Mouse (Mus musculus): ENCODE data around the gene Mgat4e.

The Mgat4e gene

DNA sequence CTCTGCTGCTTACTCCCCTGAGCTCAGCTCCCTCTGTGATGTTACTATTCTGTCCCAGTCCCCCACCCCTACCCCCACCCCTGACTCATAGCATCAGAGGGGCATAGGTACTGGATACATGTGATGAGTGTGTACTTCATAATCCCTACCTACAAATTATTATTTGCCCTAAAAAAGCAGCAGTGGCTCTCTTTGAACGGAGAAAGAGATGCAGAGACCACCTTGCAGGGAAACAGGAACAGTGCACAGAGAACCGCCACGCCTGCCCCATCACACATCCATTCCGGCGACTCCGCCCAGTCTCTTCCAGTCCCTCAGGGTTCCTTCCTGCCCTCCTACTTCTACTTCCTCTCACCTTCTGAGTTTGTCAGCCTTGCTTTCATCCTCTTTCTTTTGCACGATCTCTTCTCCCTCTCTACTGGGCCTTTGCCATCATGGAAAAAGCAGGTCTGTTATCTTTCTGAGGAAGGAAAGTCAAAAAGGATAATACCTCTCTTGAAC is at the start of gene Mgat4e:
Mgat4e (minus strand) TSS at position 51 of the 501 bp plus-strand sequence.
- no peak for DNase-seq (ENCODE audit: low read depth in 1 of 2, low spot score in 2 of 2)

GRCm38 (mm10) chr1:134597339-134598054 is 48.0 kb upstream of the Mgat4e start:
- no peak for DNase-seq (ENCODE audit: low read depth in 1 of 2, low spot score in 2 of 2)

DNA sequence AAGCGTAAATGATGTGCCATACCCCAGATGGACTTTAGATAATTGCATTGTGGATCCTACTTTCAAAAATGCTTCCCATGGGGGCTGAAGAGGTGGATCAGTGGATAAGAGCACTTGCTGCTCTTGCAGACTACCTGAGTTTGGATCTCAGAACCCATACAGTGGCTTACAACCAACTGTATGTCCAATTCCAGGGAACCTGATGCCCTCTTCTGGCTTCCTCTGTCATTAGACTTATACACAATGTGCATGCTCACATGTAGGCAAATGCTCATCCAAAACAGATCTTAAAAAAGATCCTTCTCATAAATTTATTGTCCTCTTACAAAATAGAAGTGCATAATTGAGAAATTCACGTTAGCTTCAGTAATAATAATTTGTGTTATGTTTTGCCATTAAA is 42.3 kb upstream of the Mgat4e start:
- no peak for DNase-seq (ENCODE audit: low read depth in 1 of 2, low spot score in 2 of 2)

DNA sequence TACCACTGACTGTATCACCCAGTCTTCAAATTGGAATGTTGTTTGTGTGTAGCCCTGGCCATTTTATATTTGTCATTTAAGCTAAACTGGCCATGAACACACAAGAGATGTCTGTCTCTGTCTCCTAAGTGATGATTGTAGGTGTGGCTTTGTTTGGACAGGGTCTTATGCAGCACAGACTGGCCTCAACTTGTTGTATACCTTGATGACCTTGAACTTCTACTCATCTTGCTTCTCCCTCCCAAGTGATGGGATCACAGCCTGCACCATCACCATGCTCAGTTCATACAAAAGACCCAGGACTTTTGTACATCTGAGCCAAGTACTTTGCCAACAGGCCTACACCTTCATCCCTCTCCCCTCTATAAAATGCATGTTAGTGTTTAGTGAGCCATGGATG is 40.2 kb upstream of the Mgat4e start:
- no peak for DNase-seq (ENCODE audit: low read depth in 1 of 2, low spot score in 2 of 2)

- no peak for DNase-seq (ENCODE audit: low read depth in 1 of 2, low spot score in 2 of 2)
These were observed 34.1 kb upstream of the Mgat4e start for GRCm38 (mm10) chr1:134583560-134583959.

DNA sequence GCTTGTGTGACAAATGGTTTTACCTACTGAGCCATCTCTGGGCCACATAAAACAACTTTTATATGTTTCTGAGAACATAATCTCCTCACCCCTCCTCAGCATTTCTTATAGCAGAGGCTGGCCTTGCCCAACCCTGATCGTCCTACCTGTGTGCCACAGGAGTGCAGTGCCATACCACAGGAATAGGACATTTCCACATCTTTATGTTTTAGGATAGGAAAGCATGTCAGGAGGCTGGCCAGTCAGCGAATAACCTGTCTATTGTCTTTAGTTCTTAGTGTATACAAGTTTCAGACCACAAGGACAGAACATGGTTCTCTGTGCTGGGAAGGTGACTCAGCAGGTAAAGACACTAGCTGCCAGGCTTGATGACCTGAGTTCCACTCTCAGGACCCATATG is 31.3 kb upstream of the Mgat4e start:
- DNase-seq (ENCODE audit: low read depth in 1 of 2, low spot score in 2 of 2) = no peak

DNA sequence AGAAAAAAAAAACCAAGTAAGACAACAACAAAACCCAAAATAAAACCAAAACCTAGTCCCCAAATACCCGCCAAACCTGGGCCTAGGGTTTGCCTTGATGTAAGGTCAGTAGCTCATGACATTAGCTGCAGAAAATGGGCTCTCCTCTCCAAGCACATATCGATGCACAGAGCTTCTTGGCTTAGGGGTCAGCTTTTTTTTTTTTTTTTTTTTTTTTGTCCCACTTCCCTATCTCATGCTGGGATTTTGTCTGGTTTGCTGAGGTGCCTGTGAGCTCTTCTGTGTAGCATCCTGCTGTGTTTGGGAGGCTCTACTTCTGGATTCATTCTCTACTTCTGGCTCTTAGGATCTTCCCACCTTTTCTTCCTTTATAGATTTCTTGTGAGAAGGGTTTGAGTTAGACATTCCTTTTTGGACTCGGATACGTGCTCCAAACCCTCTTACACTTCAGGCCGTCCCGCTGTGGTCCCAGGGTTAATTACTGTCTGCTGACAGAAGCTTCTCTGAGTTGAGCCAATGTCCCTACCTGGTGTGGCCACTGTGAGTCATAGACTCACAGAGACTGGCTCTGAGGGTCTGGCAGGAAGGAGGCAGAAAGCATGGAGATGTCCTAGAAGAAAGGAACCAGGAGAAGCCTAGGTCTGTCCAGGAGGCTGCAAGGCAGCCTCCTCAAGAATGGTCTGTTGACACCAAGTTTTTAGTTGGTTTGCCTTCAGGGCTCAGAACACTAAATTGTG is 28.1 kb upstream of the Mgat4e start:
- no peak for DNase-seq (ENCODE audit: low read depth in 1 of 2, low spot score in 2 of 2)

DNA sequence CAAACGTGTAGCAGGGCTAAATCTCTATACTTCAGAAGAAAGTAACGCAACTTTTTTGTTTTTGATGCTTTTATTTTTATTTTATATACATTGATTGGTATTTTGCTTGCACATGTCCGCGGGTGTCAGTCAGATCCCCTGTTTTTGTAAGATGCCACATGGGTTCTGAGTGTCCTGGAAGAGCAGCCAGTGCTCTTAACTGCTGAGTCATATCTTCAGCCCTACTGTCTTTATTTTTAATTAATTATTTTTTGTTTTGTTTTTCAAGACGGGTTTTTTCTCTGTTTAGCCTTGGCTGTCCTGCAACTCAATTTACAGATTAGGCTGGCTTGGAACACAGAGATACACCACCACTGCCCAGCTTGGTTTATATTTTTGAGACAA is 24.4 kb upstream of the Mgat4e start:
- no peak for DNase-seq (ENCODE audit: low read depth in 1 of 2, low spot score in 2 of 2)

- no peak for DNase-seq (ENCODE audit: low read depth in 1 of 2, low spot score in 2 of 2)
These were observed 23.9 kb upstream of the Mgat4e start for GRCm38 (mm10) chr1:134573300-134573931.

- DNase-seq (ENCODE audit: low read depth in 1 of 2, low spot score in 2 of 2) = no peak
These were observed 21.1 kb upstream of the Mgat4e start for GRCm38 (mm10) chr1:134570631-134571030.

DNA sequence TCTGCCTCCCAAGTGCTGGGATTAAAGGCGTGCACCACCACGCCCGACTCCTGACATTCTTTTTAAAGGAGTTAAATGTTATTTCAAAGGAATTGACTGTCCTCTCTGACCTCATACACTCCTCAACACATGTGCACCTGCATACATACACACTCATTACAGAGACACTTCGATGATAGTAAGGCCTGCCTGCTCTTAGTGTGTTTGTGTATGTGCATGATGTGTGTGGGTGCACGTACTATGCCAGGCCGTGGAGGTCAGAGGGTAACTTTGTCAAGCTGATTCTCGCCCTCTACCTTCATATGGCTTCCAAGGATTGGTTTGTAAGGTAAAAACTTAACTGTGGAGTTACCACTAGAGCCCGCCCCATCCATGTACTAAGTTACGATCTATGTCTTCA is 20.7 kb upstream of the Mgat4e start:
- no peak for DNase-seq (ENCODE audit: low read depth in 1 of 2, low spot score in 2 of 2)

DNA sequence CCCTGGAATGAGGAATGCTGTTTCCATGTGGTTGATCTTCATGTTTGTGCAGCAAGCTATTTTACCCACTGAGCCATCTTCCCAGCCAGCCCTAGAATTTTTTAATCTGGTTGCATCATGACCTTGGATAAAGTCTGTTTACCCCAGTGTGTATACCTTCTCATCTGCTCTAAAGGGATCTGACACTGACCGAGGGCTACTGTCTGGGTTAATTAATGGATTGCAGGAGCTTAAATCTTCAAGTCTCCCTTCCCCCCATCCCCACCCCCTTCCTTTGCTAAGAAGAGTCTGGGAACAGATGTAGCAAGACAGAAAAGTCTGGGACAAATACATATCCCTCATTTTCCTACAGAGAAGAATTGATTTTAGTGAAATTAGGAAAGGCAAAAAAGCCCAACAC is 18.0 kb upstream of the Mgat4e start:
- DNase-seq (ENCODE audit: low read depth in 1 of 2, low spot score in 2 of 2) = no peak

GRCm38 (mm10) chr1:134563726-134564125 is 14.2 kb upstream of the Mgat4e start:
- no peak for DNase-seq (ENCODE audit: low read depth in 1 of 2, low spot score in 2 of 2)

DNA sequence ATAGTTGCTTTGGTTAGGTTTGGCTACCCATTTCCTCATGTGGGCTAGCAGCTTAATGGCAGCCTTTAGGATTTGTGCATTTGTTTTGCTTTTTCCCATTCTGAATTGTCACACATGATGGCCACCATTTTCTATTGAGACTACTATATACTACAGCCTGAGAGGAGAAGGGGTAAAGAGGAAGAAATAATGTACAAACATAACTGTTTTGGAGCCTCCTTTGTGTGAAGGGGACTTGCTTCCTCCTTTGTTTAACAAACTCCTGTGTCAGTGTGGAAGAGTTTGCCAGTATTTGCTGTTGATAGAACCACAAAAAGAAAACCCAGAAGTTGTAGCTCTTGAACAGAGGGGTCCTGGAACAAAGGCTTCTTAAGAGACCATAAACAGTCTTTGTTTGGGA is 13.0 kb upstream of the Mgat4e start:
- DNase-seq (ENCODE audit: low read depth in 1 of 2, low spot score in 2 of 2) = no peak

GRCm38 (mm10) chr1:134561770-134562143 is 12.3 kb upstream of the Mgat4e start:
- DNase-seq (ENCODE audit: low read depth in 1 of 2, low spot score in 2 of 2) = no peak

- DNase-seq (ENCODE audit: low read depth in 1 of 2, low spot score in 2 of 2) = no peak
These were observed 11.6 kb upstream of the Mgat4e start for GRCm38 (mm10) chr1:134560801-134561769.

DNA sequence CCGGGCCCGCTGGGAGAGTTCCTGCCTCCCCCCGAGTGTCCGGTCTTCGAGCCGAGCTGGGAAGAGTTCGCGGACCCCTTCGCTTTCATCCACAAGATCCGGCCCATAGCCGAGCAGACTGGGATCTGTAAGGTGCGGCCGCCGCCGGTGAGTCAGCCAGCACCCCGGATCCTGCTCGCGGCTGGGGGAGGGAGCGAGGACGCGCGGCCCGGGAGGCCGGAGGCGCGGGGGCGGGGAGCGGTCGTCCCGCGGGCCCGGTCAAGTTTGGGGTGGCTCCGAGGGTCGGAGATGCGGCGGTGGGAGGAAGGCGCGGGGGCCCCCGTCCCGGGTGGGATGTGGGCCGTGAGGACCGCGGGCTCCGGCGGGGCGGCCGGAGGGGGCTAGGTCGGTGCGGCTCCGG is 10.9 kb upstream of the Mgat4e start:
- peak in 1 of 2 experiments; percentile 10 for DNase-seq (ENCODE audit: low read depth in 1 of 2, low spot score in 2 of 2)

DNA sequence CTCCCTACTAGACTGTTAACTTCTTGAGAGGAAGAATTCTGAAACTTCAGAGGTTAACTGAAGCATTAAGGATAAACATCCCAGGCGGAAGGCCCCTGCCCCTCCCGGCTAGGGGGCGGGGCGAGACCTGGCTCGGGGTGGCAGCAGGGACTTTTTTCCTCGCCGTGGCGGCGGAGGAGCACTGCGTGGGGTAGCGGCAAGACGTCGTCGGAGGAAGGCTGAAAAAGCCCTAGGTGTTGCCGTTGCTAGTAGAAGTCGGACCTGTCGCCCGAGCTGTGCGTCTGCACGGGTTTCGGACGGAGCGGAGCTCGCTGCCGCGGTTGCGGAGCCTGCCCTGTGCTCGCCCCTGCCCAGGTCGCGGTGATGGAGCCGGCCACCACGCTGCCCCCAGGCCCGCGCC is 10.5 kb upstream of the Mgat4e start, which contains the start of gene Kdm5b:
Kdm5b (plus strand) TSS at position 196 of the 400 bp plus-strand sequence.
- DNase-seq (ENCODE audit: low read depth in 1 of 2, low spot score in 2 of 2) = peak in 1 of 2 experiments; percentile 41

- no peak for DNase-seq (ENCODE audit: low read depth in 1 of 2, low spot score in 2 of 2)
These were observed 9.7 kb upstream of the Mgat4e start for GRCm38 (mm10) chr1:134559226-134559625.

DNA sequence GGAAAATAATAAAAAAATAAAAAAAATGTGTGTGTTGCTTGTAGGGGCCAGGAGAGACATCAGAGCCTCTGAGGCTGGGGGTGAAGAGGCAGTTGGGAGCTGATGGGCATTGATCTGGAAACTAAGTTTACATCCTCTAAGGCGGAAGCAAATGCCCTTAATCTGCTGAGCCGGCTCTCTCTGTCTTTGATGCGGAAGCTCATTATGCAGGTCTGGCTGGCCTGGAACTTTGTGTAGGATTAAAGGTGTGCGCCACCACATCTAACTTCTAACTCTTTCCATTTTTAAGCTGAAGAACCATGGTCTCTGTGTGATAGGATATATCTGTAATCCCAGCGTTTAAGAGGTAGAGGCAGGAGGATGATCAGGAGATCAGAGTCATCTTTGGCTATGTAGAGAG is 9.0 kb upstream of the Mgat4e start:
- DNase-seq (ENCODE audit: low read depth in 1 of 2, low spot score in 2 of 2) = no peak

DNA sequence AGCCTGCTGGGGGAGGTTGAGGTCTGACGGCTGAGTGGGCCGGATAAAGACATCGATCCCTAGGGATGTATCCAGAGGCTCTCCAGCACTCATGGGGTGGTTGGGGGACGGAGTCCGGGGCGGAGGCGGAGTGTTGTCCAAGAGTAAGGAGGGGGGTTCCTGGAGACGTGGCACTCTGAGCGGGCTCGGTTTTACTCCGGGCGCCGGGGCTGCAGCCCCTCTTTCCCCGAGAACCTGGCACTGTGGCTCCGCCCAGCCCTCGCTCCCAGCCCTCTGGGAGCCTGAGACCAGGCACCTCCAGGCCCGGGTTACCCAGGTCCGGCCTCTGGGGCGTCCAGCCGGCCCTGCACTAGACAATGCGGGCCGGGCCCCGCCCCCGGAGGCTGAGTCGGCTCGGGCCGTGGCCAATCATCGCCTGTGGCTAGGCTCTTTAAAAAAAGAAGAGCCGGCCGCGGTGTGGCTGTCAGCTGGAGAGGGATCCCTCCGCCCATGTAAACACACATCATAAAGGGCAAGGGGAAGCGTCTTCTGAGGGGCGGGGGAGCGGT is 7.3 kb upstream of the Mgat4e start:
- DNase-seq (ENCODE audit: low read depth in 1 of 2, low spot score in 2 of 2) = peak; percentile 70 to 83
